Mouse (Mus musculus) embryonic facial prominence, embryonic 14.5 days (tissue): ENCODE measurements around the gene Terb1. TPM values are rescaled to one million over a fixed set of nuclear protein-coding genes. Genes with fewer than 3 reads are reported as not detected.
A peak's percentile ranks its signal among the peaks of the same experiment; 100 is the strongest.

Experiments used
- ATAC-seq: fragments of 200-750 bp; cut with Nextera tagmentation; 2 replicates; pipeline ENCODE4 v1.8.0; 2017; ENCODE audit warnings: low read depth, moderate number of reproducible peaks, moderate TSS enrichment
- DNase-seq: peaks from one replicate; pipeline ENCODE4 v3.0.0-alpha.2; 2015; ENCODE audit warnings: low spot score
- H3K27ac ChIP-seq: fragments of 300-500 bp; sonication (generic); replicated peaks from 2 replicates; pipeline ENCODE4 v1.5.1; 2014; ENCODE audit warnings: low read depth, mild to moderate bottlenecking, low read length, moderate library complexity
- H3K27me3 ChIP-seq: fragments of 300-500 bp; sonication (generic); replicated peaks from 2 replicates; pipeline ENCODE4 v1.6.1; 2014; ENCODE audit warnings: low read length; ENCODE audit not compliant: control insufficient read depth, insufficient read depth
- H3K36me3 ChIP-seq: fragments of 300-500 bp; sonication (generic); 2 replicates; pipeline ENCODE4 v1.6.1; 2014; ENCODE audit warnings: low read length, mixed read lengths; ENCODE audit not compliant: control insufficient read depth, insufficient read depth
- H3K4me1 ChIP-seq: fragments of 300-500 bp; sonication (generic); 2 replicates; pipeline ENCODE4 v1.6.1; 2014; ENCODE audit warnings: antibody characterized with exemption, low read length; ENCODE audit not compliant: control insufficient read depth, insufficient read depth
- H3K4me2 ChIP-seq: fragments of 300-500 bp; sonication (generic); 2 replicates; pipeline ENCODE4 v1.6.1; 2014; ENCODE audit warnings: low read depth, mild to moderate bottlenecking, low read length, moderate library complexity, mixed read lengths
- H3K4me3 ChIP-seq: fragments of 300-500 bp; sonication (generic); 2 replicates; pipeline ENCODE4 v1.5.1; 2014; ENCODE audit warnings: low read depth, mild to moderate bottlenecking, low read length
- H3K9ac ChIP-seq: fragments of 300-500 bp; sonication (generic); 2 replicates; pipeline ENCODE4 v1.6.1; 2014; ENCODE audit warnings: low read depth, mild to moderate bottlenecking, low read length, moderate library complexity, mixed read lengths
- H3K9me3 ChIP-seq: fragments of 300-500 bp; sonication (generic); 2 replicates; pipeline ENCODE4 v1.6.1; 2016; ENCODE audit warnings: low read length; ENCODE audit not compliant: control insufficient read depth
- WGBS: fragments of 180-500 bp; shearing (Covaris S2); extraction: QIAGEN DNeasy Blood & Tissue Kit; methylation state at CpG from one replicate; pipeline ENCODE4 v1.1.7; 2014; 5-methylcytosine and 5-hydroxymethylcytosine counted together
- polyA plus RNA-seq: library from polyadenylated mRNA; unstranded; fragments of >200 nt; fragmentation: Nextera tagmentation; extraction: Ambion mirVana; gene quantifications from 2 replicates; pipeline ENCODE4 v1.2.1, GENCODE M21; 2014

Gene Terb1
- polyA plus RNA-seq, 1 experiment from 2014 or later, result 0.53 TPM

- no peak overlapping the region for H3K9ac ChIP-seq
- 72% methylated on average over 5 of the region's 5 CpGs for WGBS
- no peaks in the 10 kb centered on the region for H3K9me3 ChIP-seq
- no peaks in the 10 kb centered on the region for H3K27me3 ChIP-seq
- H3K27ac ChIP-seq, result no peak overlapping the region
- DNase-seq (no peak), ATAC-seq (no peak)
- H3K4me3 ChIP-seq, result no peak overlapping the region
- H3K4me1 ChIP-seq, result no peaks in the 10 kb centered on the region
- H3K36me3 ChIP-seq, result peaks cover 70% of the 10 kb centered on the region
- H3K4me2 ChIP-seq, result no peak overlapping the region
These were observed 8.2 kb upstream of the Terb1 start for GRCm38 (mm10) chr8:104517872-104518271.

- no peak overlapping the region for H3K27ac ChIP-seq
- 0 out of 2 replicates have a peak, but pooled peaks cover 5% of the 10 kb centered on the region for H3K9me3 ChIP-seq
- ATAC-seq (no peak), DNase-seq (no peak)
- peaks cover 25% of the 10 kb centered on the region for H3K36me3 ChIP-seq
- H3K4me1 ChIP-seq, result no peaks in the 10 kb centered on the region
- no peaks in the 10 kb centered on the region for H3K27me3 ChIP-seq
- H3K4me3 ChIP-seq, result 0 out of 2 replicates have a peak overlapping the region, but pooled peaks have one; percentile 59
- WGBS, result 77% methylated on average over 3 of the region's 3 CpGs
- H3K9ac ChIP-seq, result no peak overlapping the region
- peak overlapping the region; percentile 99; the same call in 1 of the 2 replicates for H3K4me2 ChIP-seq
These were observed 424 bp upstream of the Terb1 start for GRCm38 (mm10) chr8:104510134-104510533.

- no peaks in the 10 kb centered on the region for H3K9me3 ChIP-seq
- H3K9ac ChIP-seq, result no peak overlapping the region
- no peaks in the 10 kb centered on the region for H3K36me3 ChIP-seq
- no peak for ATAC-seq
- no peak overlapping the region for H3K4me2 ChIP-seq
- no peak for DNase-seq
- H3K4me1 ChIP-seq, result no peaks in the 10 kb centered on the region
- no peak overlapping the region for H3K4me3 ChIP-seq
- 63% methylated on average over 1 of the region's 1 CpGs for WGBS
- H3K27ac ChIP-seq, result no peak overlapping the region
- H3K27me3 ChIP-seq, result no peaks in the 10 kb centered on the region
These were observed 30.6 kb downstream of the Terb1 start for GRCm38 (mm10) chr8:104479091-104479490.

GRCm38 (mm10) chr8:104472465-104472864 is 37.2 kb downstream of the Terb1 start:
- Histone ChIP-seq H3K9me3 (no peaks in the 10 kb centered on the region), H3K9ac (no peak overlapping the region), H3K4me3 (no peak overlapping the region), H3K4me2 (no peak overlapping the region), H3K27ac (no peak overlapping the region), H3K36me3 (no peaks in the 10 kb centered on the region), H3K4me1 (no peaks in the 10 kb centered on the region), H3K27me3 (no peaks in the 10 kb centered on the region)
- ATAC-seq (no peak), DNase-seq (no peak)
- 71% methylated on average over 3 of the region's 3 CpGs for WGBS

DNA sequence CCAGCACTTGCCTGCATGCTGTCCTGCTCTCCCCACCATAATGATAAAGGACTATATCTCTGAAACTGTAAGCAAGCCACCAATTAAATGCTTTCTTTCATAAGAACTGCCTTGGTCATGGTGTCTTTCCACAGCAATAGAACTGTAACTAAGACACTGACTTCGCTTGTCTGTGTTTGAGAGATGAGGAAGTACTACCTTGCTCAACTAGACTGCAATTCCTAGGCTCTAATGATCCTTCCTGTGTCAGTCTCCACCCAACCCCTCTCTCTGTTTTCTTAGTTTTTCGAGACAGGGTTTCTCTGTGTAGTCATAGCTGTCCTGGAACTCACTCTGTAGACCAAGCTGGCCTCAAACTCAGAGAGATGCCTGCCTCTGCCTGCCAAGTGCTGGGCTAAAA is 42.2 kb downstream of the Terb1 start:
- no peak for ATAC-seq

DNA sequence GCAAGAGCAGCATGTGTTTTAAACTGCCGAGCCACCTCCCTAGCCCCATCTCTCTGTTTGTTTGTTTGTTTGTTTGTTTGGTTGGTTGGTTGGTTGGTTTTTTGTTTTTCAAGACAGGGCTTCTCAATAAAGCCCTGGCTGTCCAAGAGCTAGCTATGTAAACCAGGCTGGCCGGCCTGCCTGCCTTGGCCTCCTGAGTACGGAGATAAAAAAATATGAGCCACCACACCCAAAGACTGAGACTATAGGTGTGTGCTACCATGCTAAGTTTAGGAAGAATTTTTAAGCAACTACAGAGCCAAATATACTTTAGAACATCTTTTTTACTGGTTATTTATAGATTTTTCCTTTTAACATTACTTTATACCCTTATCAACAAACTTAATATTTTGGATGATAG is 57.5 kb downstream of the Terb1 start:
- ATAC-seq (no peak), DNase-seq (no peak)
- no peak overlapping the region for H3K27ac ChIP-seq
- H3K27me3 ChIP-seq, result no peaks in the 10 kb centered on the region
- no peak overlapping the region for H3K4me3 ChIP-seq
- H3K4me1 ChIP-seq, result no peaks in the 10 kb centered on the region
- H3K36me3 ChIP-seq, result no peaks in the 10 kb centered on the region
- H3K9me3 ChIP-seq, result no peaks in the 10 kb centered on the region
- H3K4me2 ChIP-seq, result no peak overlapping the region
- H3K9ac ChIP-seq, result no peak overlapping the region
- WGBS, result 88% methylated on average over 3 of the region's 3 CpGs

More for the DNA sequence above, 42.2 kb downstream of the Terb1 start:
- WGBS, result 64% methylated on average over 2 of the region's 2 CpGs
- Histone ChIP-seq H3K36me3 (no peaks in the 10 kb centered on the region), H3K9ac (no peak overlapping the region), H3K27me3 (no peaks in the 10 kb centered on the region), H3K9me3 (no peaks in the 10 kb centered on the region), H3K4me2 (no peak overlapping the region), H3K4me1 (no peaks in the 10 kb centered on the region), H3K4me3 (no peak overlapping the region), H3K27ac (no peak overlapping the region)
- no peak for DNase-seq

DNA sequence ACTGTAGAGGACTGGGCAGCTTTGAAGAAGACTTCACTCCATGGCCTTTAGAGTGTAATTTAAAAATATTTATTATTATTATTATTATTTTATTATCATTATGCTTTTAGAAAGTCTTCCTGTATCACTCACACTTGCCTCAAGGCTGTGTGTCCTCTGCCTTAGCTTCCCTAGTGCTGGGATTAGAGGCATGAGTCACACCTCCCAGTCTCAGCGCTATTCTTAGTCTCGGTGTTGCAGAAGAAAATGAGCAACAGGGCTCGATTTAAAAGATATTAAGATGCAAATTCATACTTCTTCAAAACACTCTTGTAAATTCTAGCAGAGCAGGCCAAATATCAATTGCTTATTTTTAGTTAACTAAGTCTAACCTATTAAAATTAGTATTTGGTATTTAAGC is 60.9 kb downstream of the Terb1 start:
- no peak overlapping the region for H3K9ac ChIP-seq
- H3K4me2 ChIP-seq, result no peak overlapping the region
- ATAC-seq (no peak), DNase-seq (no peak)
- no peaks in the 10 kb centered on the region for H3K36me3 ChIP-seq
- no peak overlapping the region for H3K4me3 ChIP-seq
- no peak overlapping the region for H3K27ac ChIP-seq
- WGBS, result 73% methylated on average over 3 of the region's 3 CpGs
- no peaks in the 10 kb centered on the region for H3K9me3 ChIP-seq
- no peaks in the 10 kb centered on the region for H3K4me1 ChIP-seq
- no peaks in the 10 kb centered on the region for H3K27me3 ChIP-seq

- no peak overlapping the region for H3K9ac ChIP-seq
- H3K4me3 ChIP-seq, result no peak overlapping the region
- no peak overlapping the region for H3K27ac ChIP-seq
- H3K27me3 ChIP-seq, result no peaks in the 10 kb centered on the region
- 74% methylated on average over 3 of the region's 3 CpGs for WGBS
- no peak for DNase-seq
- no peaks in the 10 kb centered on the region for H3K9me3 ChIP-seq
- peaks cover 8% of the 10 kb centered on the region for H3K4me1 ChIP-seq
- ATAC-seq, result no peak
- no peaks in the 10 kb centered on the region for H3K36me3 ChIP-seq
- no peak overlapping the region for H3K4me2 ChIP-seq
These were observed 63.7 kb downstream of the Terb1 start for GRCm38 (mm10) chr8:104446016-104446415.

DNA sequence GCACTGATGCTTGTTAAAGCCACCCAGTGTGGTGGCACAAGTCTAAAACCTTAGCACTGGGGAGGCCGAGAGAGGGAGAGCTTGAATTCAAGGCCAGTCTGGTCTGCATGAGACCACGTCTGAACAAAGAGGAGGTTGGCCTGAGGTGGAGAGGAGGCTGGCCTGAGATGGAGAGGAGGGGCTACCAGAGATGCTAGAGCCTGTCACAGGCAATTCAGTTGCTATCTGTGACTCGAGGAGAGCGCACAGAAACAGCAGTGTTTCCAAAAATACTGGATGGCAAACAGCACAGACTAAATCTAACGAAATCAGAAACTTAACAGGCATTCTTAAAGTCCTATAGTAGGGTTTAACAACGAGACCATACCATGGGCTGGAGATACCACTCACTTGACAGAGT is 64.5 kb downstream of the Terb1 start:
- Histone ChIP-seq H3K9me3 (no peaks in the 10 kb centered on the region), H3K4me2 (no peak overlapping the region), H3K4me1 (peaks cover 10% of the 10 kb centered on the region), H3K4me3 (no peak overlapping the region), H3K27me3 (no peaks in the 10 kb centered on the region), H3K27ac (no peak overlapping the region), H3K9ac (no peak overlapping the region), H3K36me3 (peaks cover 7% of the 10 kb centered on the region)
- WGBS, result 57% methylated on average over 6 of the region's 6 CpGs
- no peak for ATAC-seq
- no peak for DNase-seq
